In genomic region chr6:113353696-113354095, GRCm38 (mm10) we compare ENCODE assay signal across 19 mouse cellular contexts. TPM values are rescaled to one million over a fixed set of nuclear protein-coding genes. Genes with fewer than 3 reads are reported as not detected.
DNase-seq lines count a peak whose midpoint lies in the region; ATAC-seq lines count a peak whose summit lies in the region.
"Had no signal": no experiment of that assay in that cellular context is flagged by ENCODE, and none has a peak within 500 bp of the region (broad histone marks: within the 10 kb centered on the region; RNA-seq: fewer than 3 reads in every experiment).

No protein-coding gene starts in this region.

- no peak overlapping the region for H3K4me2 ChIP-seq in liver, embryonic 11.5 days
- no peak overlapping the region for H3K4me2 ChIP-seq in hindbrain, embryonic 13.5 days
- H3K4me2 ChIP-seq: embryonic facial prominence, embryonic 12.5 days; forebrain, embryonic 13.5 days; forebrain, embryonic 15.5 days had no signal

- H3K4me3 ChIP-seq in liver, embryonic 11.5 days (ENCODE audit: low read depth, low read length) = no peak overlapping the region
- no peak overlapping the region for H3K4me3 ChIP-seq in hindbrain, embryonic 13.5 days
- H3K4me3 ChIP-seq: embryonic facial prominence, embryonic 10.5 days; embryonic facial prominence, embryonic 12.5 days; forebrain, embryonic 13.5 days; forebrain, embryonic 15.5 days had no signal

- no peaks in the 10 kb centered on the region for H3K36me3 ChIP-seq in liver, embryonic 11.5 days (ENCODE audit: control insufficient read depth, insufficient read depth, low read length)
- H3K36me3 ChIP-seq in hindbrain, embryonic 13.5 days = no peaks in the 10 kb centered on the region
- H3K36me3 ChIP-seq: embryonic facial prominence, embryonic 10.5 days; embryonic facial prominence, embryonic 12.5 days; forebrain, embryonic 15.5 days had no signal

- no peak for ATAC-seq in liver, embryonic 11.5 days (replicated peaks; ENCODE audit: low FRiP score)
- ATAC-seq in hindbrain, embryonic 13.5 days (ENCODE audit: low FRiP score) = no peak
- ATAC-seq: forebrain, embryonic 13.5 days; forebrain, embryonic 15.5 days had no signal

- no peaks in the 10 kb centered on the region for H3K27me3 ChIP-seq in liver, embryonic 11.5 days (replicated peaks; ENCODE audit: control insufficient read depth, insufficient read depth, low read length)
- 0 out of 2 replicates have a peak, but pooled peaks cover 1% of the 10 kb centered on the region for H3K27me3 ChIP-seq in hindbrain, embryonic 13.5 days
- H3K27me3 ChIP-seq: forebrain, embryonic 13.5 days; forebrain, embryonic 15.5 days had no signal

- DNase-seq in liver, embryonic 11.5 days (ENCODE audit: low spot score) = no peak
- DNase-seq in liver = no peak
- peak; percentile 33 for DNase-seq in lung, postnatal 10 days
- no peak for DNase-seq in lung, postnatal 4 days
- DNase-seq in lung, postnatal 36 days = peak; percentile 50
- no peak for DNase-seq in lung, postnatal 14 days
- DNase-seq: adrenal gland, adult 2 months; adrenal gland, postnatal 10 days; adrenal gland, postnatal 25 days; cerebellum, adult 11-12 months; cerebellum, adult 2 months; cerebellum, adult 9-10 months; cerebellum, postnatal 10 days; cerebellum, postnatal 25 days had no signal

- H3K4me1 ChIP-seq in liver, embryonic 11.5 days (replicated peaks; ENCODE audit: control insufficient read depth, insufficient read depth, low read length) = peaks cover 7% of the 10 kb centered on the region; the same call in 1 of the 2 replicates
- H3K4me1 ChIP-seq in hindbrain, embryonic 13.5 days (replicated peaks) = no peaks in the 10 kb centered on the region
- H3K4me1 ChIP-seq: embryonic facial prominence, embryonic 10.5 days; embryonic facial prominence, embryonic 12.5 days; forebrain, embryonic 13.5 days; forebrain, embryonic 15.5 days had no signal

- H3K9me3 ChIP-seq in liver, embryonic 11.5 days (ENCODE audit: control insufficient read depth, low read length) = no peaks in the 10 kb centered on the region
- no peaks in the 10 kb centered on the region for H3K9me3 ChIP-seq in hindbrain, embryonic 13.5 days
- H3K9me3 ChIP-seq: embryonic facial prominence, embryonic 10.5 days; embryonic facial prominence, embryonic 12.5 days; forebrain, embryonic 13.5 days; forebrain, embryonic 15.5 days had no signal

- 0 out of 2 replicates have a peak overlapping the region, but pooled peaks have one; percentile 9 for H3K9ac ChIP-seq in liver, embryonic 11.5 days (ENCODE audit: low read depth, low read length)
- no peak overlapping the region for H3K9ac ChIP-seq in hindbrain, embryonic 13.5 days
- H3K9ac ChIP-seq: embryonic facial prominence, embryonic 12.5 days; forebrain, embryonic 13.5 days; forebrain, embryonic 15.5 days had no signal

- no peak overlapping the region for H3K27ac ChIP-seq in liver, embryonic 11.5 days (ENCODE audit: low read depth, low read length)
- no peak overlapping the region for H3K27ac ChIP-seq in hindbrain, embryonic 13.5 days
- H3K27ac ChIP-seq: embryonic facial prominence, embryonic 10.5 days; embryonic facial prominence, embryonic 12.5 days; forebrain, embryonic 13.5 days; forebrain, embryonic 15.5 days had no signal

- WGBS in liver, embryonic 11.5 days = 61% methylated on average over 3 of the region's 3 CpGs
- WGBS in hindbrain, embryonic 13.5 days = 78% methylated on average over 3 of the region's 3 CpGs

RNA-seq across cellular contexts. Expression of gene Camk1, which starts 9.9 kb away (rescaled TPM):
- 48.5 and 49.1 TPM in 2 replicates for polyA plus RNA-seq in liver, embryonic 11.5 days (2014; fragmentation: Nextera tagmentation; extraction: Ambion mirVana)
- 79.6 and 86.3 TPM in 2 replicates for polyA plus RNA-seq in hindbrain, embryonic 13.5 days (2015; fragmentation: Nextera tagmentation; extraction: Ambion mirVana)

RNA-seq across cellular contexts. Expression of gene Tada3, which starts 24.0 kb away (rescaled TPM):
- polyA plus RNA-seq in liver, embryonic 11.5 days (2014; fragmentation: Nextera tagmentation; extraction: Ambion mirVana) = 43.8 and 49.7 TPM in 2 replicates
- 70.0 and 70.6 TPM in 2 replicates for polyA plus RNA-seq in hindbrain, embryonic 13.5 days (2015; fragmentation: Nextera tagmentation; extraction: Ambion mirVana)

RNA-seq across cellular contexts. Expression of gene Arpc4, which starts 24.2 kb away (rescaled TPM):
- 239 and 241 TPM in 2 replicates for polyA plus RNA-seq in liver, embryonic 11.5 days (2014; fragmentation: Nextera tagmentation; extraction: Ambion mirVana)
- 416 and 430 TPM in 2 replicates for polyA plus RNA-seq in hindbrain, embryonic 13.5 days (2015; fragmentation: Nextera tagmentation; extraction: Ambion mirVana)

RNA-seq across cellular contexts. Expression of gene Ogg1, which starts 26.9 kb away (rescaled TPM):
- polyA plus RNA-seq in liver, embryonic 11.5 days (2014; fragmentation: Nextera tagmentation; extraction: Ambion mirVana) = 12.7 and 15.1 TPM in 2 replicates
- polyA plus RNA-seq in hindbrain, embryonic 13.5 days (2015; fragmentation: Nextera tagmentation; extraction: Ambion mirVana) = 8.7 and 9.6 TPM in 2 replicates

RNA-seq across cellular contexts. Expression of gene Ttll3, which starts 35.4 kb away (rescaled TPM):
- polyA plus RNA-seq in liver, embryonic 11.5 days (2014; fragmentation: Nextera tagmentation; extraction: Ambion mirVana) = 1.6 and 2.4 TPM in 2 replicates
- polyA plus RNA-seq in hindbrain, embryonic 13.5 days (2015; fragmentation: Nextera tagmentation; extraction: Ambion mirVana) = 11.8 TPM in 2 replicates

Comparison
In these comparisons a context has a peak if more than half of its experiments do, and no peak if none do; other contexts are left out.
1. DNase-seq: peak in lung, postnatal 10 days (single experiment) and lung, postnatal 36 days (single experiment); none in liver, embryonic 11.5 days (single experiment), liver (single experiment), lung, postnatal 4 days (0 of 2) and lung, postnatal 14 days (single experiment).